Mouse (Mus musculus) mammary gland, adult 2 months (tissue): ENCODE data around the gene Sirt2. TPM values are rescaled to one million over a fixed set of nuclear protein-coding genes. Genes with fewer than 3 reads are reported as not detected.

Experiments
- polyA plus RNA-seq: library from polyadenylated mRNA; depleted of rRNA; stranded (reverse); fragments of >200 nt; gene quantifications from 2 replicates; pipeline ENCODE4 v1.2.3, GENCODE M21; 2012; ENCODE audit warnings: low replicate concordance; rRNA removed

Sirt2 gene
- 79.4 and 91.0 TPM in 2 replicates for polyA plus RNA-seq

DNA sequence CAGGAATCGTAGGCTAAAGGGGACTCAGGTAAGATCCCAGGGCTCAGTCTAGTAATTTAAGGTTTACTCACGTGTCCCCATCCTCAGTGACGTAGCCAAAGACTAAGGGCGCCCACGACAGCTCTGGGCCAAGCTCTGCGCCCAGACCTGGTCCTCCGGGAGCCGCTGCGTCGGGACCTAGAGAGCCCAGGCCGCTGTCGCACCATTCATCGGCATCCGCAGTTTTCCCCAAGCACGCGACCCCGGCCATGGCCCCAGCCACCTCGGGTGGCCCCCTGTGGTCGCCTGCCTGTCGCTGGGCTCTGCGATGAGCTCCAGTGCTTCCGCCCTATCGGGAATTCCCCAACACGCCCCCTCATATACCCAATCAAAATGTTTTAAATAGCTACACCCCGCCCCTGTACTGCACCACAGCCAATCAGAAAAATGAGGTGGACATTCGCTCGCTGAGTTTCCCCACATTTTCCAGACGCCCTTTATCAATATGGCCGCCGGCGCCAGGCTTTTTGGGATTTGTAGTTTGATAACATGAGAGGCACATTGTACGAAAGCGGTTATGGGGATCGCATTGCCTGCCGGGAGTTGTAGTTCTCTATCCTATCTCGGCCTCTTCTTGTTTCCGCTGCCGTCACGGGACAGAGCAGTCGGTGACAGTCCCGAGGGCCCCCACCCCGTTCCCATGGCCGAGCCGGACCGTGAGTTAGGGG lies at the start of gene Sirt2:
Gene Sirt2, plus strand, starts transcription at position 563 of the 707 bp plus-strand sequence.

DNA sequence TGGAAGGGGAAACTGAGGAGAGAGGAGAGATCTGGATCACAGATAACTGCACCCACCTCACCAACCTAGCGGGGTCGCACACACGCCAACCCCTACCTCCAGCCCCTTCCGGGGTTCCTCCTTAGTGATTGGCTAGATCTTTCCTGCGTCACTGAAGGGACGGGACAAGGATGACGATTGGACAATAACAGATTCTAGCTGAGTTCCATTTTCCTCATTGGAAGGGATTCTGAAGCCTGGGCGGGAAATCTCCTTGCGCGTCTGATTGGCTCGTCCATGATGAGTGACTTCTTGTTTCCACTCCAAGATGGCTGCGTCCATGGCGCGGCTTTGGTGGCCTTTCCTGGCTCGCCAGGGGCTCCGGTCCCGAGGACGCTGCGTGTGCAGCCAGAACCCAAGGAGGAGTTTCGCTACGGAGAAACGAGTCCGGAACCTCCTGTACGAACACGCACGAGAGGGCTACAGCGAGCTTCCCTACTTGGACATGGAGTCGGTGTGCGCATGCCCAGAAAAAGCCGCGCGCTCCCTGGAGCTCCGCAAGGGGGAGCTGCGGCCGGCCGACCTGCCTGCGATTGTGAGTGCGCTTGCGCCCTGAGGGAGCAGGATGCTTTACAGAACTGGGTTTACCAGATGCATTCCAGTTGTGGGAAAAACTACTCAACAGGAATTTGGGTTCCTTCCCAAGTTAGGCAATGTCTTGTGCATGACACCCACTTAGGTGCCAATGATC lies 24.7 kb upstream of the Sirt2 start, which contains the start of the genes Mrps12 and Sars2:
Gene Mrps12, minus strand, starts transcription at position 112 of the 730 bp plus-strand sequence.
Gene Sars2, plus strand, starts transcription at position 284 of the 730 bp plus-strand sequence.

DNA sequence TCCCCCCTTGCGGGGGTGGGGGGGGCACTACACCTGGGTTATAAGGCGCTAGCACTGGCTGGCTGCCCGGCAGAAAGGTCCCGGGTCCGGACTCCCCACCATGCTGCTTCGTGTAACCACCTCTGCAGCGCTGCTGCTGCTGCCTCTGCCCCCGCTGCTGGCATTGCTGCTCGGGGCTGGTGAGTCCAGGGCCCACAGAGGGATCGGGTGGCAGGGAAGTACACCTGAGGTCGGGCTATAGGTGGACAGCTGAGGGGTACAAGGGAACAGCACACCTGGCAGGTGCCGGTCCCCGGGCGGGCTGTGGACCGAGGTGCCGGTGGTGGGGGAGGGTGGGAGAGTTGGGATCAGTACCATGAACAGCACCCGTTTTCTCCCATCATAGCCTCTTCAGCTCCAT lies 10.5 kb upstream of the Sirt2 start, which contains the start of gene Ccer2:
Gene Ccer2, plus strand, starts transcription at position 96 of the 400 bp plus-strand sequence.

DNA sequence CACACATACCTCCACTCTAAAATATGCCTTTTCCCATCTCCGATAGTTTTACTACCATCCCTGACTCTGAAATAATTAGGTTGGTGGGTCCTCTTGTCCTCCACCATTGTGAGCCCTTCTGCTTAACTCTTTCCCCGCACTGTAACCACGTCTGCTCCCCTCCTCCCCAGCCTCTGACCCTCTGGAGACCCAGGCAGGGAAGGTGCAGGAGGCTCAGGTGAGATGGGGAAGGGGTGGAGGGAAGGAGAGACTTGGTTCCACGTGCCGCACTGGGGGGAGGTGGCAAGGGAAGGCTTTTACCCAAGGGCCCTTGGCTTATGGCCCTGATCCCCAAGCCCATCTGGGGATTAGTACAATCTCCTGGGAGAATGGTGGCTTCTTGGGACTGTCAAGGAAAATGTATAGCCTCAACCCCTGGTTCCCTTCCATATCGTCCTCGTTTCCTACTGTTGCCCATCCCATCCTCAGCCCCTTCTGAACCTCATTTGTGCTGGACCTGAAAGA lies 979 bp downstream of the Sirt2 start, which contains the start of gene Nfkbib:
Gene Nfkbib, minus strand, starts transcription at position 51 of the 504 bp plus-strand sequence.

DNA sequence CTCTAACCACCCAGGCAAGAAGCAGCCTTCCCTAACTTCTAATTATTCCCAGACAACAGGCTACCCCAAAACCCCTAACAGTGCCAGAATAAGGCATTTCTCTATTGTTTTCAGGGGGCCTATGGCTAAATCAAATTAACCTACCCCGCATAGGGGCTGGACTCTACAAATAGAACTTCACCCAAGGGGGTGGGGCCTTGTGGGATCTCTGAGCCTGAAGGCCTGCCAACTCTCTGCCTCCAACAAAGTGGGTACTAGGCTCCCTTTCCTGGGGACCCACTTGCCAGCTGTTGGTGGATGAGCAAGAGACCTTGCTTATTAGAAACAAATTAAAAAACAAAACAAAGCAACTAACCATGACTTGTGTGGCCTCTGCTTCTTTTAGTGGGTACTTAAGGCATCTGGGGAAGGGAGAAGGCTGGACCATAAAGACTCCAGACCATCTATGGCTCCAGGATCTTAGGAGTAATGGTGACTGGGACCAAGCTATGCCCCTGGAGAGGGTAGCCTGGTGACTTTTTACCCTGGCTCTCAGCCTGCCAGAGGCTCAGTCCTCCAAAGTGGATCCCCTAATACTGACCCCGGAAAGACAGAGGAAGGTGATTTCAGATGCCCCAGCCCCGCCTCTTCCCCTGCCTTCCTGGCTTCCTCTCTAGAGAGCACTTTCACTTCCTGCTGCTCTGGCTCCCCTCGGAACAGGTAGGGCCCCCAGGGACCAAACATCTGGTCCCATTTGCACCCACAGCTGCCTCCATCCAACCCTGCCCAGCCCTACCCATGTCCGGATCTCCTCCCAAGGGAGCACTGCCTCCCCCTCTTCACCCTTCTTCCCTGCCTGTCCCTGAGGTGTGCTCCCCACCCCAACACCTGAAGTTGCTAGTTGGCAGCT lies 22.0 kb downstream of the Sirt2 start, which contains the start of gene Rinl:
Gene Rinl, plus strand, starts transcription at position 663 of the 889 bp plus-strand sequence.

DNA sequence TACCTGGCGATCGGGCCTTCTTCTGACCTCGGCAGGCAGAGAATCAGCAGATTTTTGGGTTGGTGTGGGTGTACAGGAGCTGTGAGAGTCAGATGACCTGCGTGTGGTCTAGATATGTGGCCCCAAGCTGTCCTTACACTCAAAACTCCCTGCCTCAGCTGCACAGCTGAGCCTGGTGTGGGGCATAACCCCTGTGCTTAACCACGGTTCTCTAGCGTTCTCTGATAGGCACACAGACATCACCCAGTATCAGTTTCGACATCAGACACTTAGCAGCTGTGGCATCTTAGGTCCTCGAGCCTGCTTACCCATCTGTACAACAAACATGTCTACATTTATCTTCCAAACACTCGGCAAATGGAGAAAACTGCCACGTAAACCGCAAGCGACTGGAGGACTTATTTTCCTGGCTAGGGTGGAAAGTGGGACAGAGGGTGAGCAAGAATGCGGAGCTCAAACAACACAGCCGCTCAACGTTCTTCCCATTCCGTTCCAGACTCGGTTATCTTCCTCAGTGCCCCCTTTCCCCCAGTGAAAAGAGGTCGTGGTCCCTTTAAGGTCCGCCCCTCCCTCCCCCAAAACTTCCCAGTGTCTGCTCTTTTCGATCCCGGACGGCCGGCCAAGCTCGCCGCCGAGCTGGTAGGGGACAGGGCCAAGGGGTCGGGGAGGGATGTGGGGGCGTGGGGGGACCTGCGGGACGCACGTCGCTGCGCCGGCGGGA lies 41.8 kb downstream of the Sirt2 start, which contains the start of gene Hnrnpl:
Gene Hnrnpl, plus strand, starts transcription at position 321 of the 721 bp plus-strand sequence.

DNA sequence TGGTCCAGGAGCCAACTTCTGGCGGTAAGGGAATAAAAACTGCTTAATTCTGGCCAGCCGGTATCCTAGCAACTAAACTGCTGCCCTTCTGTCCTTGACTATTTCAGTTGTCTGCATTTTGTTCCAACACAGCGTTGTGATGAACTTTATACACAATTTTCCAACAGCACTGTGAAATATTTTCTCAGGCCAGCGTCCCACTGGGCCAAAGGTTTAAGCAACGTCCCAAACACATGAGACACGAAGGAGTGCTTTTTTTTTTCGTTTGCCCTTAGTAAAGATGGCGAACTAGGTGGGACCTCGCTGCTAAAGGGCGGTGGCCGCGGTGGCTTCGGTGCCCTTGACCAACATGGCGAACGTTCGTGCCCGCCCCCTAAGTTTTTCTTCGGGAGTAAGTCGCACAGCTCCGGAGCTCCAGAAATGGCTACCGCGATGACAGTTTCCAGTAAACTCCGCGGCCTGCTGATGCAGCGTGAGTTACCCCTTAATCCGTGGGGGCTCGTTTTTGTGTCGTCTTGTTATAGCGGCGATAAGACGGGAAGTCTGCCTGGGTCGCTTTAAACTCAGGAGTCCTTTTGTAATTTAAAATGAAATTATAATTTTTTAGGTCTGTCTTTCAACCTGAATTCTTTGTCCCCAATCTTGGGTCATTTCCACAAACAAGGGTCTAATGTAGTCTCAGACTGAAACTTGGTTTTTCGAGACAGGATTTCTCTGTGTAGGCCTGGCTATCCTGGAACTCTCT lies 58.6 kb downstream of the Sirt2 start, which contains the start of gene Ech1:
Gene Ech1, plus strand, starts transcription at position 277 of the 745 bp plus-strand sequence.

DNA sequence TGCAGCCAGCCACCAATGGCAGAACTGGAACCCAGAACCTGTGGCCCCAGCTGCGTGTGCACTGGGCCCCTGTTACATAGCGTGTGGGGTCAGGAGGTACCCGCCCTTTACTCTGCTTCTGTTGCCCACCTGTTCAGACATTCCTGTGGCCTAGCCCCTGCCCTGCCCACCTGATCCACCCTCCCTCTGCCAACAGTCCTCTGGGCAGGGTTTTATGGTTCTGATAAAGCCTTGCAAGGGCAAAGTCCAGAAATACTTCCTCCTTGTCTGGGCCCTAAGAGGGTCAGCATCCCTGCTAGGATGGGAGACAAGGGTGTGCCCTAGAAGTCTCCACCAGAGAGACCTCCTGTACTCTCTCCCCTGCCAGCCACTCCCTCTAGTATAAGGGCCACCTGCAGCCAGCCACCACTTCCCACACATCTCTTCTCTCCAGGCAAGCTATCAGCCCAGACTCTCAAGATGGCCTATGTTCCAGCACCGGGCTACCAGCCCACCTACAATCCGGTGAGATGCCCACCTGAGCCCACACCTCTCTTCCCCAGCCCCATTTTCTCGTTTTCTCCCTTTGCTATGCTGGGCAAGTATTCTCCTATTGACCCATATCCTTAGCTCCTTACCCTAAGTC lies 67.3 kb downstream of the Sirt2 start, which contains the start of gene Lgals4:
Gene Lgals4, plus strand, starts transcription at position 132 of the 625 bp plus-strand sequence.

Other genes with a start within 250 kb of the Sirt2 start
- not detected in 2 replicates for gene Ifnl3, start 243.9 kb upstream of the Sirt2 start, polyA plus RNA-seq
- gene Sycn, start 225.8 kb upstream of the Sirt2 start, polyA plus RNA-seq = 0.91 TPM in 1 of 2 replicates, not detected in the other
- gene Nccrp1, start 219.5 kb upstream of the Sirt2 start, polyA plus RNA-seq = 1.0 and 2.2 TPM in 2 replicates
- 94.8 and 122 TPM in 2 replicates for gene Samd4b, start 168.6 kb upstream of the Sirt2 start, polyA plus RNA-seq
- gene Pak4, start 168.6 kb upstream of the Sirt2 start, polyA plus RNA-seq = 17.6 and 40.2 TPM in 2 replicates
- gene Acp7, start 135.4 kb upstream of the Sirt2 start, polyA plus RNA-seq = 1.3 TPM in 1 of 2 replicates, not detected in the other
- 12.5 and 18.3 TPM in 2 replicates for gene Fbxo27, start 73.9 kb upstream of the Sirt2 start, polyA plus RNA-seq
- 4.6 and 7.5 TPM in 2 replicates for gene Fbxo17, start 49.9 kb upstream of the Sirt2 start, polyA plus RNA-seq
- gene Mrps12, start 24.9 kb upstream of the Sirt2 start, polyA plus RNA-seq = 47.7 and 130 TPM in 2 replicates
- 25.3 and 32.9 TPM in 2 replicates for gene Sars2, start 24.7 kb upstream of the Sirt2 start, polyA plus RNA-seq
- not detected in 2 replicates for gene Ccer2, start 10.6 kb upstream of the Sirt2 start, polyA plus RNA-seq
- 34.4 and 86.5 TPM in 2 replicates for gene Nfkbib, start 777 bp downstream of the Sirt2 start, polyA plus RNA-seq
- 17.7 and 28.4 TPM in 2 replicates for gene Rinl, start 22.2 kb downstream of the Sirt2 start, polyA plus RNA-seq
- 175 and 340 TPM in 2 replicates for gene Hnrnpl, start 41.8 kb downstream of the Sirt2 start, polyA plus RNA-seq
- gene Ech1, start 58.5 kb downstream of the Sirt2 start, polyA plus RNA-seq = 446 and 756 TPM in 2 replicates
- gene Lgals4, start 67.1 kb downstream of the Sirt2 start, polyA plus RNA-seq = 26.0 and 45.3 TPM in 2 replicates
- gene Lgals7, start 97.1 kb downstream of the Sirt2 start, polyA plus RNA-seq = 41.0 and 66.0 TPM in 2 replicates
- 0.96 and 1.6 TPM in 2 replicates for gene Capn12, start 114.7 kb downstream of the Sirt2 start, polyA plus RNA-seq
- 254 and 325 TPM in 2 replicates for gene Actn4, start 195.6 kb downstream of the Sirt2 start, polyA plus RNA-seq
- 210 and 305 TPM in 2 replicates for gene Eif3k, start 215.1 kb downstream of the Sirt2 start, polyA plus RNA-seq
- 39.4 and 98.8 TPM in 2 replicates for gene Map4k1, start 215.3 kb downstream of the Sirt2 start, polyA plus RNA-seq